23 mouse cellular contexts compared by ENCODE assay signal in the genomic region with DNA sequence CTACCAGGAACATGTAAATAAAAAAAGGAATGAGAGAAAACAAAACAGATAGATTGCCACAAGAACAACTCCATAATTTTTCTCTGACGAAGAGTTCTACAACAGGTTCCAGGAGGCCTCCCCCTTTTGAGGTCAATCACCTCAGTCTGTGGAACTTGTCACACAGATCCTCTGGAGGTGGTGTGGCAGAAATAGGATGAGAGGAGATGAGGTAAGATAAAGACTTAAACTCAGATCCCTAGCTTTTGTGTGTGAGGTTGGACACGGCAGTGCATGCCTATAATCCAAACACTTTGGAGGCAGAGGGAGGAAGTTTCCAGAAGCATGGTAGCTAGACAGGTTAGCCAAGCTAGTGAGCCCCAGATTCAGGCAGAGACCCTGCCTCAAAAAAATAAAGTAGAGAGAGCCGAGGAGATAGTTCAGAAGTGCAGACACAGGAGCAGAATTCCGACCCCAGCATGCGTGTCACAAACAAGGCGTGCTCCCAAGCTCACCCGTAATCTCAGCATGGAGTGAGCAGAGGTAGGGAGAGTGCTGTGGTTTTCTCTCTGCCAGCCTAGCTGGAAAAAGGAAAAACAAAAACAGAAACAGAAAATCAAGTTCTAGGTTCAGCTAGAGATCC.
A peak's percentile ranks its signal among the peaks of the same experiment; 100 is the strongest.
DNase-seq lines count a peak whose midpoint lies in the region; ATAC-seq and TF ChIP-seq lines count a peak whose summit lies in the region.
"Had no signal": no experiment of that assay in that cellular context is flagged by ENCODE, and none has a peak within 500 bp of the region (broad histone marks: within the 10 kb centered on the region; RNA-seq: fewer than 3 reads in every experiment).

No protein-coding gene starts in this region.

- H3K36me3 ChIP-seq in midbrain, embryonic 11.5 days (ENCODE audit: control insufficient read depth, insufficient read depth, low read length): no peaks in the 10 kb centered on the region
- no peaks in the 10 kb centered on the region for H3K36me3 ChIP-seq in midbrain, postnatal 0 days (ENCODE audit: insufficient read depth, low read length)
- H3K36me3 ChIP-seq: G1E had no signal

- H3K4me3 ChIP-seq in midbrain, embryonic 11.5 days (ENCODE audit: low read depth, low read length): no peak overlapping the region
- H3K4me3 ChIP-seq in midbrain, postnatal 0 days (ENCODE audit: low read depth, low read length): no peak overlapping the region
- no peak overlapping the region for H3K4me3 ChIP-seq in cerebellum, adult 2 months (replicated peaks; ENCODE audit: insufficient read depth, low read depth, low read length)

- no peak for ATAC-seq in midbrain, embryonic 11.5 days (ENCODE audit: low FRiP score)
- no peak for ATAC-seq in midbrain, postnatal 0 days (ENCODE audit: low FRiP score)
- ATAC-seq: activated CD4-positive, CD25-positive, alpha-beta regulatory T cell, adult 4 months; CD4-positive, CD25-positive, alpha-beta regulatory T cell, adult 4 months; Patski had no signal

- no peak overlapping the region for H3K4me2 ChIP-seq in midbrain, embryonic 11.5 days
- no peak overlapping the region for H3K4me2 ChIP-seq in midbrain, postnatal 0 days (ENCODE audit: low read depth, low read length, poor library complexity, severe bottlenecking)

- whole genome bisulfite sequencing in midbrain, embryonic 11.5 days: 91% methylated on average over 7 of the region's 7 CpGs
- 94% methylated on average over 7 of the region's 7 CpGs for WGBS in midbrain, postnatal 0 days
- 91% methylated on average over 7 of the region's 7 CpGs for WGBS in cerebellum, adult 2 months

- no peak for TF ChIP-seq POLR2A in cerebellum, adult 2 months (IDR thresholded peaks at IDR 0.05; ENCODE audit: borderline replicate concordance, insufficient read depth, low read length)

- peaks cover 4% of the 10 kb centered on the region; the same call in 1 of the 2 replicates for H3K4me1 ChIP-seq in midbrain, embryonic 11.5 days (ENCODE audit: control insufficient read depth, insufficient read depth, low read length)
- no peaks in the 10 kb centered on the region for H3K4me1 ChIP-seq in midbrain, postnatal 0 days (ENCODE audit: insufficient read depth, low read length)
- H3K4me1 ChIP-seq in cerebellum, adult 2 months (ENCODE audit: control insufficient read depth, insufficient read depth, low read length): no peaks in the 10 kb centered on the region

- DNase-seq in midbrain, embryonic 11.5 days (ENCODE audit: low spot score, missing footprints): peak; percentile 49
- no peak for DNase-seq in midbrain, postnatal 0 days (ENCODE audit: low spot score)
- DNase-seq in 3T3-L1 (ENCODE audit: low read depth, low spot score): peak; percentile 89
- peak; percentile 93 for DNase-seq in adipocyte (ENCODE audit: low spot score)
- DNase-seq in cerebellum, adult 2 months: no peak
- no peak for DNase-seq in layer of hippocampus, postnatal 10 days (ENCODE audit: low spot score in 2 of 2)
- DNase-seq: adrenal gland, adult 2 months; adrenal gland, adult 8-10 months; adrenal gland, postnatal 10 days; adrenal gland, postnatal 14 days; adrenal gland, postnatal 25 days; adrenal gland, postnatal 36 days; B cell, adult 2 months; cerebellum, adult 11 months; cerebellum, adult 11-12 months; cerebellum, adult 18-20 months; cerebellum, adult 8-10 months; cerebellum, adult 9-10 months had no signal

- no peaks in the 10 kb centered on the region for H3K9me3 ChIP-seq in midbrain, embryonic 11.5 days (ENCODE audit: control insufficient read depth, low read length)
- no peaks in the 10 kb centered on the region for H3K9me3 ChIP-seq in midbrain, postnatal 0 days (ENCODE audit: low read length)
- H3K9me3 ChIP-seq: G1E had no signal

- TF ChIP-seq CTCF in midbrain, postnatal 0 days (IDR thresholded peaks at IDR 0.05): no peak
- no peak for TF ChIP-seq CTCF in cerebellum, adult 2 months (IDR thresholded peaks at IDR 0.05; ENCODE audit: borderline replicate concordance, insufficient read depth, low read depth, low read length)

- H3K27me3 ChIP-seq in midbrain, embryonic 11.5 days (ENCODE audit: control insufficient read depth, insufficient read depth, low read length): no peaks in the 10 kb centered on the region
- no peaks in the 10 kb centered on the region for H3K27me3 ChIP-seq in midbrain, postnatal 0 days (ENCODE audit: insufficient read depth, low read length)
- H3K27me3 ChIP-seq in cerebellum, adult 2 months (ENCODE audit: control insufficient read depth, insufficient read depth, low read length): no peaks in the 10 kb centered on the region
- H3K27me3 ChIP-seq: CH12.LX, Patski had no signal

- H3K9ac ChIP-seq in midbrain, embryonic 11.5 days (ENCODE audit: low read length): no peak overlapping the region
- H3K9ac ChIP-seq in midbrain, postnatal 0 days (replicated peaks; ENCODE audit: low read length, poor library complexity, severe bottlenecking): no peak overlapping the region

- no peak overlapping the region for H3K27ac ChIP-seq in midbrain, embryonic 11.5 days (ENCODE audit: low read depth, low read length)
- no peak overlapping the region for H3K27ac ChIP-seq in midbrain, postnatal 0 days (ENCODE audit: low read depth, low read length)
- H3K27ac ChIP-seq in cerebellum, adult 2 months (ENCODE audit: insufficient read depth, low read length): no peak overlapping the region

Comparison
In these comparisons a context has a peak if more than half of its experiments do, and no peak if none do; other contexts are left out.
1. DNase-seq: peak in midbrain, embryonic 11.5 days (single experiment), 3T3-L1 (single experiment) and adipocyte (single experiment); none in midbrain, postnatal 0 days (single experiment), cerebellum, adult 2 months (0 of 2) and layer of hippocampus, postnatal 10 days (0 of 2).